Mouse (Mus musculus): Measurements from ENCODE around the gene Tctn3.
"Not testable (repeated sequence)": the region's sequence is repeated elsewhere in the genome, so short reads cannot be mapped to it uniquely, and the experiment has no call there.

Tctn3 gene

GRCm38 (mm10) chr19:40621616-40622015 is 9.6 kb upstream of the Tctn3 start:
- not testable (repeated sequence) for DNase-seq

GRCm38 (mm10) chr19:40616021-40616420 is 4.0 kb upstream of the Tctn3 start:
- DNase-seq = no peak

GRCm38 (mm10) chr19:40614811-40615210 is 2.8 kb upstream of the Tctn3 start:
- DNase-seq = no peak

GRCm38 (mm10) chr19:40607676-40608075 is 4.4 kb downstream of the Tctn3 start:
- no peak for DNase-seq

GRCm38 (mm10) chr19:40605189-40605588 is 6.8 kb downstream of the Tctn3 start:
- no peak for DNase-seq

GRCm38 (mm10) chr19:40601870-40602269 is 10.2 kb downstream of the Tctn3 start:
- no peak for DNase-seq

GRCm38 (mm10) chr19:40600846-40601245 is 11.2 kb downstream of the Tctn3 start:
- not testable (repeated sequence) for DNase-seq

GRCm38 (mm10) chr19:40595831-40596230 is 16.2 kb downstream of the Tctn3 start:
- DNase-seq = no peak

- DNase-seq = no peak
Observed at GRCm38 (mm10) chr19:40595231-40595630, 16.8 kb downstream of the Tctn3 start.

GRCm38 (mm10) chr19:40589530-40589880 is 22.5 kb downstream of the Tctn3 start:
- DNase-seq = no peak

GRCm38 (mm10) chr19:40588847-40589529 is 23.0 kb downstream of the Tctn3 start:
- peak; percentile 76 for DNase-seq

- peak; percentile 73 for DNase-seq
Observed at GRCm38 (mm10) chr19:40588293-40588654, 23.8 kb downstream of the Tctn3 start, which contains the start of gene Aldh18a1. TSS of gene Aldh18a1 (minus strand) at chr19:40588463.

GRCm38 (mm10) chr19:40587491-40588292 is 24.3 kb downstream of the Tctn3 start:
- DNase-seq = no peak

- no peak for DNase-seq
Observed at GRCm38 (mm10) chr19:40586908-40587307, 25.1 kb downstream of the Tctn3 start.

- DNase-seq = no peak
Observed at GRCm38 (mm10) chr19:40581662-40582061, 30.4 kb downstream of the Tctn3 start.

- DNase-seq = no peak
Observed at GRCm38 (mm10) chr19:40580902-40581301, 31.1 kb downstream of the Tctn3 start.

GRCm38 (mm10) chr19:40575438-40575837 is 36.6 kb downstream of the Tctn3 start:
- DNase-seq = no peak

GRCm38 (mm10) chr19:40570726-40571125 is 41.3 kb downstream of the Tctn3 start:
- DNase-seq = peak; percentile 81

- no peak for DNase-seq
Observed at GRCm38 (mm10) chr19:40567616-40568015, 44.4 kb downstream of the Tctn3 start.

GRCm38 (mm10) chr19:40563880-40564645 is 48.0 kb downstream of the Tctn3 start:
- DNase-seq = no peak

GRCm38 (mm10) chr19:40561521-40561920 is 50.5 kb downstream of the Tctn3 start:
- not testable (repeated sequence) for DNase-seq

GRCm38 (mm10) chr19:40556029-40556428 is 56.0 kb downstream of the Tctn3 start:
- no peak for DNase-seq

GRCm38 (mm10) chr19:40555136-40555535 is 56.9 kb downstream of the Tctn3 start:
- no peak for DNase-seq

GRCm38 (mm10) chr19:40554343-40554742 is 57.7 kb downstream of the Tctn3 start:
- no peak for DNase-seq
